Mouse (Mus musculus): Measurements from ENCODE around the gene Dll1. TPM values are rescaled to one million over a fixed set of nuclear protein-coding genes. Genes with fewer than 3 reads are reported as not detected.

The Dll1 gene
- 1 to 10 TPM; 5.6 to 6.0 TPM for total RNA-seq (2021)
- long read RNA-seq, experiment 1, transcript Dll1-201 (11 exons, 3,581 nt) = major isoform, 11 of 13 reads
- long read RNA-seq, experiment 1, partial matches to known transcripts = 1 of 13 reads
- long read RNA-seq, experiment 1, other reads (novel, unspliced or antisense) = 1 of 13 reads
- long read RNA-seq, experiment 2, transcript Dll1-201 (11 exons, 3,581 nt) = major isoform, 7 of 13 reads
- long read RNA-seq, experiment 2, partial matches to known transcripts = 6 of 13 reads
- long read RNA-seq, experiment 2, other reads (novel, unspliced or antisense) = 0 of 13 reads

GRCm38 (mm10) chr17:15376494-15377181 is at the start of gene Dll1:
Gene Dll1 (minus strand): TSS chr17:15376872.
- DNase-seq = peak; percentile 22
- intact Hi-C loops (cut with DNase I; ENCODE audit: low total_unique reads) = loop anchor here (5.0 to 10.0 kb wide), 2 partner anchors 192 to 309 kb away; no protein-coding TSS in a partner anchor

- intact Hi-C loops (cut with DNase I; ENCODE audit: low total_unique reads) = no loop called here
- peak; percentile 29 for DNase-seq
Observed at GRCm38 (mm10) chr17:15425931-15426330, 49.3 kb upstream of the Dll1 start.

GRCm38 (mm10) chr17:15423080-15423765 is 46.6 kb upstream of the Dll1 start:
- intact Hi-C loops (cut with DNase I; ENCODE audit: low total_unique reads) = no loop called here
- DNase-seq = no peak

- intact Hi-C loops (cut with DNase I; ENCODE audit: low total_unique reads) = no loop called here
- no peak for DNase-seq
Observed at GRCm38 (mm10) chr17:15422666-15423065, 46.0 kb upstream of the Dll1 start.

- intact Hi-C loops (cut with DNase I; ENCODE audit: low total_unique reads) = no loop called here
- DNase-seq = no peak
Observed at GRCm38 (mm10) chr17:15421446-15421845, 44.8 kb upstream of the Dll1 start.

GRCm38 (mm10) chr17:15420021-15420603 is 43.4 kb upstream of the Dll1 start:
- DNase-seq = no peak
- intact Hi-C loops (cut with DNase I; ENCODE audit: low total_unique reads) = no loop called here

GRCm38 (mm10) chr17:15419534-15419933 is 42.9 kb upstream of the Dll1 start:
- intact Hi-C loops (cut with DNase I; ENCODE audit: low total_unique reads) = loop anchor here (5.0 kb wide), 1 partner anchor 58 kb away; no protein-coding TSS in a partner anchor
- DNase-seq = no peak

- DNase-seq = no peak
- intact Hi-C loops (cut with DNase I; ENCODE audit: low total_unique reads) = loop anchor here (5.0 kb wide), 1 partner anchor 61 kb away; no protein-coding TSS in a partner anchor
Observed at GRCm38 (mm10) chr17:15416596-15417215, 40.0 kb upstream of the Dll1 start.

GRCm38 (mm10) chr17:15410861-15411260 is 34.2 kb upstream of the Dll1 start:
- no peak for DNase-seq
- intact Hi-C loops (cut with DNase I; ENCODE audit: low total_unique reads) = no loop called here

GRCm38 (mm10) chr17:15409261-15409660 is 32.6 kb upstream of the Dll1 start:
- DNase-seq = no peak
- intact Hi-C loops (cut with DNase I; ENCODE audit: low total_unique reads) = no loop called here

- intact Hi-C loops (cut with DNase I; ENCODE audit: low total_unique reads) = no loop called here
- no peak for DNase-seq
Observed at GRCm38 (mm10) chr17:15406576-15406975, 29.9 kb upstream of the Dll1 start.

GRCm38 (mm10) chr17:15401716-15402115 is 25.0 kb upstream of the Dll1 start:
- no peak for DNase-seq
- intact Hi-C loops (cut with DNase I; ENCODE audit: low total_unique reads) = no loop called here

- DNase-seq = peak; percentile 85
- intact Hi-C loops (cut with DNase I; ENCODE audit: low total_unique reads) = no loop called here
Observed at GRCm38 (mm10) chr17:15395997-15396675, 19.5 kb upstream of the Dll1 start, which contains the start of gene Fam120b. Gene Fam120b (plus strand): TSS chr17:15396202.

- intact Hi-C loops (cut with DNase I; ENCODE audit: low total_unique reads) = no loop called here
Observed at GRCm38 (mm10) chr17:15389356-15389755, 12.7 kb upstream of the Dll1 start.

GRCm38 (mm10) chr17:15388892-15389291 is 12.2 kb upstream of the Dll1 start:
- intact Hi-C loops (cut with DNase I; ENCODE audit: low total_unique reads) = no loop called here
- no peak for DNase-seq

More at GRCm38 (mm10) chr17:15389356-15389755, 12.7 kb upstream of the Dll1 start:
- DNase-seq = no peak

- DNase-seq = no peak
- intact Hi-C loops (cut with DNase I; ENCODE audit: low total_unique reads) = no loop called here
Observed at GRCm38 (mm10) chr17:15383360-15383759, 6.7 kb upstream of the Dll1 start.

- intact Hi-C loops (cut with DNase I; ENCODE audit: low total_unique reads) = no loop called here
- DNase-seq = no peak
Observed at GRCm38 (mm10) chr17:15381869-15382660, 5.4 kb upstream of the Dll1 start.

Measured in gastrocnemius, postnatal 14 days (tissue).